Mouse (Mus musculus): ENCODE data around the gene Tmem151a.

DNA sequence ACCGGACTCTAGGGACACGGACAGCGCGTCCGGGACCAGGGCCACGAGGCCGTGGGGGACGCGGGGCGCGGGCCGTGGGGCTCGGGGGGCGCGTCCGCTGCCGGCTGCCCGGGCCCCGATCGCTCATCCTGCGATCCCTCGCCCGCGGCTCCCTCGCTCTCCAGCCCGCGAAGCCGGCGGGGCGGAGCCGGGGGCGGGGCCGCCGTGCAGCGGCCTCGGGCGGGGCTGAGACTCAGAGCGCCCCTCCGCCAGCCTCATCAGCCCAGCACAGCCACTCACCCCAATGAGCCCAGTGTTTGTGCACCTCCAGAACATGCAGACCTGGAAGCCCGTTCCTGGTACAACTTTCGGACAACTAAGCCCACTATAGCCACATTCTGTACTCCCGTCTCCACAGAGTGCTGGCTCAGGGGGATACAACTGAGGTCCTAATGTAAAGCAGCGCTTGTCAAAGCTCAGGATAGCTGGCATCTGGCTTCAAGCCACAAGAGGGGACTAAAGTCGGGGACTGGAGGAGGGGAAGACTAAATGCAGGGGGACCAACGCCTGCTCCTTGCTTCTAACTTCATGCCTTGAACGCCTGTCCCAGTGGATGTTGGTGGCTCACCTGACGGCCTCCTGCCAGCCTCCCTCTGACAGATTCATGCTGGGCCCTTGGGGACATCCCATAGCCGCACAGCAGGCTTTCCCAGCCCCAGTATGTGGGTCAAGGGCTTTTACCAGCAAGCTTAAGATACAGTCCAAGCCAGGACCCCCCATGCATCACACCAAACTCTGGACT, 13.2 kb upstream of the Tmem151a start, which contains the start of gene Cnih2:
- peak; percentile 32; the same call in 1 of the 2 replicates for TF ChIP-seq POLR2A (IDR thresholded peaks at IDR 0.05; ENCODE audit: insufficient read depth, low read depth, low read length)
- no peak for TF ChIP-seq CTCF (IDR thresholded peaks at IDR 0.05)
